Mouse (Mus musculus): ENCODE measurements around the gene Ptpn21.

GRCm38 (mm10) chr12:98779148-98779547 lies 41.9 kb upstream of the Ptpn21 start:
- TF ChIP-seq POLR2A (IDR thresholded peaks at IDR 0.05; ENCODE audit: borderline replicate concordance, insufficient read depth, low read length): no peak
- TF ChIP-seq CTCF (IDR thresholded peaks at IDR 0.05; ENCODE audit: borderline replicate concordance, insufficient read depth, low read depth, low read length): peak; percentile 54; the same call in 1 of the 2 replicates
